Mouse (Mus musculus) v-Abl transformed pro-B cells (cell line): ENCODE results near the gene Stfa3.
"Not testable (repeated sequence)": the region's sequence is repeated elsewhere in the genome, so short reads cannot be mapped to it uniquely, and the experiment has no call there.

Experiments used
- in situ Hi-C, 2 experiments: fragments of 400-800 bp; cut with MboI; formaldehyde crosslinking; loops; one replicate each; pipeline ENCODE4 v1.15.1; 2025; ENCODE audit not compliant: unreplicated experiment in 2 of 2

Stfa3 gene

GRCm38 (mm10) chr16:36455342-36455802, at the start of gene Stfa3:
Gene Stfa3 (minus strand): TSS chr16:36455392.
- in situ Hi-C loops, result loop anchor here in 1 of 2 experiments (10.0 to 25.0 kb wide), 3 partner anchors 581 to 1343 kb away; partner anchors contain the start of gene Parp14

- in situ Hi-C loops, result no loop called here
Observed at GRCm38 (mm10) chr16:36502286-36502685, 47.1 kb upstream of the Stfa3 start.

GRCm38 (mm10) chr16:36492420-36492819, 37.2 kb upstream of the Stfa3 start:
- in situ Hi-C loops, result no loop called here

GRCm38 (mm10) chr16:36476866-36477265, 21.7 kb upstream of the Stfa3 start:
- in situ Hi-C loops, result loop anchor here (5.0 to 10.0 kb wide), 5 partner anchors 240 to 530 kb away; partner anchors contain the start of genes Eaf2 (in 1 of the 2) and Golgb1 (in 1 of the 2)

GRCm38 (mm10) chr16:36475530-36475929, 20.3 kb upstream of the Stfa3 start:
- in situ Hi-C loops, result loop anchor here (5.0 to 10.0 kb wide), 5 partner anchors 242 to 532 kb away; partner anchors contain the start of genes Eaf2 (in 1 of the 2) and Golgb1 (in 1 of the 2)

- in situ Hi-C loops, result loop anchor here (5.0 to 25.0 kb wide), 9 partner anchors 242 to 1363 kb away; partner anchors contain the start of genes Eaf2 (in 1 of the 2) and Golgb1 (in 1 of the 2)
Observed at GRCm38 (mm10) chr16:36474849-36475248, 19.7 kb upstream of the Stfa3 start.

GRCm38 (mm10) chr16:36473217-36474216, 18.3 kb upstream of the Stfa3 start:
- in situ Hi-C loops, result loop anchor here (5.0 to 25.0 kb wide), 6 partner anchors 249 to 1361 kb away; partner anchors contain the start of genes Eaf2 (in 1 of the 2) and Golgb1 (in 1 of the 2)

- in situ Hi-C loops, result loop anchor here (5.0 to 25.0 kb wide), 6 partner anchors 251 to 1359 kb away; partner anchors contain the start of genes Eaf2 (in 1 of the 2) and Golgb1 (in 1 of the 2)
Observed at GRCm38 (mm10) chr16:36471066-36471633, 16.0 kb upstream of the Stfa3 start.

GRCm38 (mm10) chr16:36469955-36470478, 14.8 kb upstream of the Stfa3 start:
- in situ Hi-C loops, result loop anchor here (5.0 to 25.0 kb wide), 8 partner anchors 252 to 1358 kb away; partner anchors contain the start of genes Eaf2 (in 1 of the 2), Golgb1 (in 1 of the 2), Parp14 (in 1 of the 2) and Polq (in 1 of the 2)

- in situ Hi-C loops, result loop anchor here (10.0 to 25.0 kb wide), 4 partner anchors 545 to 1357 kb away; partner anchors contain the start of genes Parp14 (in 1 of the 2) and Polq (in 1 of the 2)
Observed at GRCm38 (mm10) chr16:36469367-36469766, 14.2 kb upstream of the Stfa3 start.

GRCm38 (mm10) chr16:36468862-36469261, 13.7 kb upstream of the Stfa3 start:
- in situ Hi-C loops, result loop anchor here (10.0 to 25.0 kb wide), 4 partner anchors 546 to 1357 kb away; partner anchors contain the start of genes Parp14 (in 1 of the 2) and Polq (in 1 of the 2)

GRCm38 (mm10) chr16:36467936-36468335, 12.7 kb upstream of the Stfa3 start:
- in situ Hi-C loops, result loop anchor here (10.0 to 25.0 kb wide), 4 partner anchors 547 to 1356 kb away; partner anchors contain the start of genes Parp14 (in 1 of the 2) and Polq (in 1 of the 2)

GRCm38 (mm10) chr16:36465436-36465835, 10.2 kb upstream of the Stfa3 start:
- in situ Hi-C loops, result loop anchor here (10.0 to 25.0 kb wide), 4 partner anchors 549 to 1353 kb away; partner anchors contain the start of genes Parp14 (in 1 of the 2) and Polq (in 1 of the 2)

- in situ Hi-C loops, result loop anchor here (10.0 to 25.0 kb wide), 4 partner anchors 551 to 1352 kb away; partner anchors contain the start of genes Parp14 (in 1 of the 2) and Polq (in 1 of the 2)
Observed at GRCm38 (mm10) chr16:36464076-36464475, 8.9 kb upstream of the Stfa3 start.

GRCm38 (mm10) chr16:36460426-36460825, 5.2 kb upstream of the Stfa3 start:
- in situ Hi-C loops, result loop anchor here (10.0 to 25.0 kb wide), 4 partner anchors 554 to 1348 kb away; partner anchors contain the start of genes Parp14 (in 1 of the 2) and Polq (in 1 of the 2)

GRCm38 (mm10) chr16:36420979-36421378, 34.2 kb downstream of the Stfa3 start:
- in situ Hi-C loops, result not testable (repeated sequence)

- in situ Hi-C loops, result no loop called here
Observed at GRCm38 (mm10) chr16:36408357-36408756, 46.8 kb downstream of the Stfa3 start, which contains the start of gene Stfa2. Gene Stfa2 (minus strand): TSS chr16:36408457.
